Mouse (Mus musculus) myocyte (in vitro differentiated cells): ENCODE measurements around the gene H1f0.

ENCODE experiments used
- CEBPB ChIP-seq: IDR thresholded peaks from 2 replicates; pipeline ENCODE4 v1.6.1; 2011; ENCODE audit warnings: mild to moderate bottlenecking, moderate library complexity; ENCODE audit not compliant: poor library complexity, insufficient read depth, severe bottlenecking
- MAX ChIP-seq: IDR thresholded peaks from one replicate; pipeline ENCODE4 v1.6.1; 2011; ENCODE audit warnings: low read depth, mild to moderate bottlenecking, control low read depth
- MYOG ChIP-seq, 3 experiments: IDR thresholded peaks; one replicate each; pipeline ENCODE4 v1.6.1; 2011; ENCODE audit warnings: control low read depth in 2 of 3, low read depth in 2 of 3, mild to moderate bottlenecking in 2 of 3; ENCODE audit not compliant: insufficient read length in 2 of 3, control insufficient read depth in 1 of 3, insufficient read depth in 1 of 3
- POLR2A ChIP-seq: IDR thresholded peaks from one replicate; pipeline ENCODE4 v1.6.1; 2011; ENCODE audit warnings: low read depth, mild to moderate bottlenecking, control low read depth, moderate library complexity; ENCODE audit not compliant: insufficient read length
- SRF ChIP-seq: IDR thresholded peaks from one replicate; pipeline ENCODE4 v1.6.1; 2011; ENCODE audit warnings: low read depth; ENCODE audit not compliant: control insufficient read depth, insufficient read length
- TCF12 ChIP-seq: IDR thresholded peaks from one replicate; pipeline ENCODE4 v1.6.1; 2011; ENCODE audit warnings: mild to moderate bottlenecking, control low read depth; ENCODE audit not compliant: poor library complexity, insufficient read depth, severe bottlenecking
- USF1 ChIP-seq: IDR thresholded peaks from one replicate; pipeline ENCODE4 v1.6.1; 2011; ENCODE audit warnings: low read depth, mild to moderate bottlenecking, control low read depth, moderate library complexity

DNA sequence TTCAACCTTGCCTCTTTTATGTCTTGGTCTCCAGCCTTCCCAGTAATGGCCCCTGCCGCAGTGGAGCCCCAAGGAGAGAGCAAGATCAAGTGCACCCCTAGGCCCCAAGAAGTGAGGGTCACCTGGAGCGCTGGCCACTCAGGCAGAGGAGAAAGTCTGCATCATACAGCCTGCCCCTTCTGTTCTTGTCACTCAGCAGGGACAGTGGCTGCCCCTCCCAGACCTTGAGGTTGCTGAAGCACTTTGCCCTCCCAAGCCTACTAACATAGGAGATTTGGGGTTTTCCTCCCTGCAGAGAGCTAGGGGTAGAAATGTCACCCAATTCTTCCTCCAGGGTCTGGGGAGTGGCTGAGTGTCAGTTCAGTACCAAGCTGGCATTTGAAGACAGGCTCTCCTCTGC is 24.1 kb downstream of the H1f0 start:
- no peak for TF ChIP-seq POLR2A
- no peak for TF ChIP-seq USF1
- no peak for TF ChIP-seq TCF12
- TF ChIP-seq MYOG (IDR thresholded peaks at IDR 0.05; ENCODE audit: control insufficient read depth in 1 of 3, insufficient read depth in 1 of 3, insufficient read length in 2 of 3, low read depth in 2 of 3): no peak
- TF ChIP-seq CEBPB: no peak
- TF ChIP-seq MAX: no peak
- TF ChIP-seq SRF: no peak
